Mouse (Mus musculus) CD4-positive naive resting alpha-beta T cell, adult 76 days (primary cell): ENCODE measurements around the gene Gm11555. TPM values are rescaled to one million over a fixed set of nuclear protein-coding genes. Genes with fewer than 3 reads are reported as not detected.

Experiments
- total RNA-seq: library from RNA; stranded (reverse); gene quantifications from one replicate; pipeline ENCODE4 v1.2.4, GENCODE M21; 2023

The Gm11555 gene
- total RNA-seq, result not detected

DNA sequence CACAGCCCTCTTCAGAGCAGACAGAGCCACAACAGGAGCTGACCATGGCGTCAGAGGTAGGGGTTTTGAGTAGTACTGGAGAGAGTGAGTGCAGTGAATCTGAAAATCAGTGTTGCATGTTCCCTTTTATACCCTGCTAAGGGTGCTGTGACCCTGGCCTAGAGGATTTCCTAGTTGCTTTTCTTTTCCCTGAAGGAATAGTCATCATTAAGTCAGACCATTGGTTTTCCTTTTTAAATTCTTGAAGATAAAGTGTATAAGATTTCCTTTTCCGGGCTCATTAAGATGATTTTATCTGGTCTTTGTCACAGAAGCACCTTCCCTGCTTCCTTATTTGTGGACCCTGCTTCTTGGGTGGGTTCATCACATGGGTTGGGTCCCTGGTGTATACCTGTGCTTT, at the start of gene Gm11555:
TSS of gene Gm11555 (minus strand) at position 101 of the 400 bp plus-strand sequence.

DNA sequence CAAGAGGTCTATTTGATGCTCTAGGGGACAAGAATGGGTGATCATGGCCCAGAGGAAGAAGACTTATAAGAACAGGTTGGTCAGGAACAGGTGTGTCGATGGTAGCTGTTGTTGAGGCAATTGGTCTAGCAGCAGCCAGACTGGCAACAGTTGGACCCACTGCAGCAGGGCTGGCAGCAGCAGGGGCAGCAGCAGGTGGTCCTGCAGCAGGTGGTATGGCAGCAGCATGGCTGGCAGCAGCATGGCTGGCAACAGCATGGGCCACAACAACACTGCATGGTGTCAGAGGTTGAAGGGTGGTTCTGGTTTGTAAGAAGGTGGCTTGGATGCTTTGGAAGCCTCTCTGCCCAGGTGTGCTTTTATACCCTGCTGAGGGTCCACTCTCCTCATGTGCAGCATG, 40.4 kb upstream of the Gm11555 start, which contains the start of gene Gm14190:
TSS of gene Gm14190 (minus strand) at position 278 of the 400 bp plus-strand sequence.

DNA sequence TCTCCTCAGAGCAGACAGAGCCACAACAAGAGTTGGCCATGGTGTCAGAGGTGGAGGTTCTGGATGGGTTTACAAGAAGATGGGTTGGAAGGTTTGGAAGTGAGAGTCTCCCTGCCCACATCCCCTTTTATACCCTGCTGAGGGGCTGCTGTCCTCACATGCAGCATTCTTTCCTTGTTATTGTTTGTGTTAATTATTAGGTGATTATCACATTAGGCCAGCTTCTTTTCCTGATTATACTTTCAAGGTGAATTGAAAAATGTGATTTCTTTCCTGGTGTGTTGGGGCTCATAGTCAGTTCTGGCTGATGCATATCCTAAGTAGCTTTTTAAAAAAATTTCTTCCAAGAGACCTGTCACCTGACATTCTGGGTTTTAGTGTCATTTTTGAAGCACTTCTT, 15.8 kb upstream of the Gm11555 start, which contains the start of gene Krtap4-6:
TSS of gene Krtap4-6 (minus strand) at position 101 of the 400 bp plus-strand sequence.

DNA sequence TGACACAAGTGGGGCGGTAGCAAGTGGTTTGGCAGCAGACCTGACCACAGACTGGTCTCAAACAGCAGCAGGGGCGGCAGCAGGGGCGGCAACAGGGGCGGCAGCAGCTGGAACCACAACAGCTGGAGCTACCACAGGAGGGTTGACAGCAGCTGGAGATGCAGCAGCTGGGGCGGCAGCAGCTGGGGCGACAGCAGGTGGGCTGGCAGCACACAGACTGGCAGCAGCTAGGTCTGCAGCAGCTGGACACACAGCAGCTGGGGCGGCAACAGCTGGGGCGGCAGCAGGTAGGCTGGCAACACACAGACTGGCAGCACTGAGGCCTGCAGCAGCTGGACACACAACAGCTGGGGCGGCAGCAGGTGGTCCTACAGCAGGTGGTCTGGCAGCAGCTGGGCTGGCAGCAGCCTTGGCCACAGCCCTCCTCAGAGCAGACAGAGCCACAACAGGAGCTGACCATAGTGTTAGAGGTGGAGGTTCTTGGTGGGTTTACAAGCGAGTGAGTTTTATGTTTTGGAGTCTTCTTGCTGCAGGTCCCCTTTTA, 8.5 kb upstream of the Gm11555 start, which contains the start of gene Gm11563:
TSS of gene Gm11563 (minus strand) at position 494 of the 544 bp plus-strand sequence.

DNA sequence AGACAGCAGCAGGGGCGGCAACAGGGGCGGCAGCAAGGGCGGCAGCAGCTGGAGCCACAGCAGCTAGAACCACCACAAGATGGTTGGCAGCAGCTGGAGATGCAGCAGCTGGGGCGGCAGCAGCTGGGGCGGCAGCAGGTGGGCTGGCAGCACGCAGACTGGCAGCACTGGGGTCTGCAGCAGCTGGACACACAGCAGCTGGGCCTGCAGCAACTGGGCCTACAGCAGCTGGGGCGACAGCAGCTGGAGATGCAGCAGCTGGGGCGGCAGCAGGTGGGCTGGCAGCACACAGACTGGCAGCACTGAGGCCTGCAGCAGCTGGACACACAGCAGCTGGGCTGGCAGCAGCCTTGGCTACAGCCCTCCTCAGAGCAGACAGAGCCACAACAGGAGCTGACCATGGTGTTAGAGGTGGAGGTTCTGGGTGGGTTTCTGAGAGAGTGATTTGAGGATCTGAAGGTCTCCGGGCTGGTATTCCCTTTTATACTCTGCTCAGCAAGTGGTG, 6.3 kb downstream of the Gm11555 start, which contains the start of gene Krtap4-7:
TSS of gene Krtap4-7 (minus strand) at position 455 of the 505 bp plus-strand sequence.

DNA sequence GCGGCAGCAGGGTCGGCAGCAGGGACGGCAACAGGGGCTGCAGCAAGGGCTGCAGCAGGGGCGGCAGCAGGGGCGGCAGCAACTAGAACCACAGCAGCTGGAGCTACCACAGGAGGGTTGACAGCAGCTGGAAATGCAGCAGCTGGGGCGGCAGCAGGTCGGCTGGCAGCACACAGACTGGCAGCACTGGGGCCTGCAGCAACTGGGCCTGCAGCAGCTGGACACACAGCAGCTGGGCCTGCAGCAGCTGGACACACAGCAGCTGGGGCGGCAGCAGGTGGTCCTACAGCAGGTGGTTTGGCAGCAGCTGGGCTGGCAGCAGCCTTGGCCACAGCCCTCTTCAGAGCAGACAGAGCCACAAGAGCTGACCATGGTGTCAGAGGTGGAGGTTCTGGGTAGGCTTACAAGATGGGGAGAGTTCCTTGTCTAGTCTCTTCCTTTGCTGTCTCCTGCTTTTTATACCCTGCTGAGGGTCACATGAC, 15.3 kb downstream of the Gm11555 start, which contains the start of gene Krtap4-2:
TSS of gene Krtap4-2 (minus strand) at position 432 of the 482 bp plus-strand sequence.

DNA sequence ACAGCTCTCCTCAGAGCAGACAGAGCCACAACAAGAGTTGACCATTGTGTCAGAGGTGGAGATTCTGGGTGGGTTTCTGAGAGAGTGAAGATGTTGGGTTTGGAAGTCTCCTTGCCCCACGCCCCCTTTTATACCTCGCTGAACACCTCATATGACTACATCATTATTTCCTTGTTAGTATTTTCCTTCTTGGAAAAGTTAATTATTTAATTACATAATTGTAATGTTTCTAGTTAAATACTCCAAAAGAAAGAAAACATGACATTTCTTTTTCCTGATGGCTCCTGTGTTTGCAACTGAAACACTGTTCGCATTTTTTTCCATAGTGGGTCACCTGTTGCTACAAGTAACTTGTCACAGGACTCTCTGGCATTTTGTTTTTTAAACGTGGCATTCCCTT, 21.9 kb downstream of the Gm11555 start, which contains the start of gene Krtap4-1:
TSS of gene Krtap4-1 (minus strand) at position 101 of the 400 bp plus-strand sequence.

DNA sequence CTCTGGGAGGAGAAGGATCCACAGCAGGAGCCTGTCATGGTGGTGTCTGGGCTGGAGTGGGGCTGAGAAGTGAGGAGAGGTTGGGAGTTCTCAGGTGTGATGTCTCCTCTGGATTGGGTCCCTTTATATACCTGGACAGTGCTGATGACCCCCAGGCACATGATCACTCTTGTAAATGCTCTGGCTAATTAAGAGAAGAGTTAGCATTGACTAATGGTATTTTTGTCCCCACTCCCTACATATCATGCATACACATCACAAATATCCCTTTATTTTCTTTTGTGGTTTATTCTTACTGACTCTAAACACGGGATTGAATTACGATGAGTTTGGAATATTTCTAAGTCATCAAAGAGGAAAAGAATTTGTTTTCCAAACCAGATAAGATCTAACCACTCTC, 29.7 kb downstream of the Gm11555 start, which contains the start of gene Gm11562:
TSS of gene Gm11562 (minus strand) at position 101 of the 400 bp plus-strand sequence.

DNA sequence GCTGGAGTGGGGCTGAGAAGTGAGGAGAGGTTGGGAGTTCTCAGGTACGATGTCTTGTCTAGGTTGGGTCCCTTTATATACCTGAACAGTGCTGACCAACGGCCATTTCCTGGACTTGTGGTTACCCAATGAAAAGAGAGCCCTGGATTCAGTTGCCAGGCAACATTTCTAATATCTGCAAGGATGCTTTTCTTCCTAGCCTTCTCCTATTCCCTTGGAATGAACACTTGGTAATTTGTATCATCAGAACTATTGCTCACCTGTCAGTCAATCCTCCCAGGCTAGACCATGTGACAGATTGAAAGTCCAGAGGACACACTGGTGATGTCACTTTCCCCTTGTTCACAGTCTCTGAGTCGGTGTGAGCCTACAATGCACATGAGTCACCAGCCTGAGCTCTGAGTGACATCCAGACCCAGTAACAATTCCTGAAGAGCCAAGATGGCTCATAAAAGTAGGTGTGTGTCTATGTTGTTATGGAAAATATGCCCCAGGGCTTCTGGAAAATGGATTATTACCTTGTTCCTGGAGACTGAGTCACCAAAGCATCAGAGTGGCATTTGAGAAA, 35.2 kb downstream of the Gm11555 start, which contains the start of gene Krtap2-4:
TSS of gene Krtap2-4 (minus strand) at position 51 of the 568 bp plus-strand sequence.

DNA sequence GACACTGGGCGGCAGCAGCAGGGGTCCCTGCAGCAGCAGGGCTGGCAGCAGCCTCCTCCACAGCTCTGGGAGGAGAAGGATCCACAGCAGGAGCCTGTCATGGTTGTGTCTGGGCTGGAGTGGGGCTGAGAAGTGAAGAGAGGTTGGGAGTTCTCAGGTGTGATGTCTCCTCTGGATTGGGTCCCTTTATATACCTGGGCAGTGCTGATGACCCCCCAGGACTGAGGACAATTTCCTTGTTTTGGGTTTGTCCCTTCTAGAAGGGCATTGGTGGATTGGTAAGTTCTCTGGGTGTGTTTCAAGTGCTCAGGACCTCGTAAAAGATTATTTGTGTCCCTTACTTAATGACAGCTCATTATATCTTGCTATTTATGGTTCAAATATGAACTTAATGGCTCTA, 39.9 kb downstream of the Gm11555 start, which contains the start of gene Gm11937:
TSS of gene Gm11937 (minus strand) at position 101 of the 400 bp plus-strand sequence.

DNA sequence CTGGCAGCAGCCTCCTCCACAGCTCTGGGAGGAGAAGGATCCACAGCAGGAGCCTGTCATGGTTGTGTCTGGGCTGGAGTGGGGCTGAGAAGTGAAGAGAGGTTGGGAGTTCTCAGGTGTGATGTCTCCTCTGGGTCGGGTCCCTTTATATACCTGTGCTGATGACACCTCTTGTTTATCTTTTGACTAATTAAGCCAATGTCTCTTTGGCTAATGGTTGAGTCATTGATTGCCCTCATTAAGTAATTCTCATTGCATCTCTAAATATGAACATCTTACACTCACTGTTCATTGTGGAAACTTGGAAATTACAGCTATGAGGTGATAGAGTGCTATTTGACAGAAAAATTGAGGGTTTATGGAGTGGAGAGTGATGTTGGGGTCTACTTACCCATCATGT, 46.8 kb downstream of the Gm11555 start, which contains the start of gene Gm11938:
TSS of gene Gm11938 (minus strand) at position 101 of the 400 bp plus-strand sequence.

Other genes starting within 250 kb of the Gm11555 start
- gene Krt12, start 228.0 kb downstream of the Gm11555 start, total RNA-seq, result not detected
- not detected for gene Krt20, start 212.1 kb downstream of the Gm11555 start, total RNA-seq
- gene Krt23, start 157.1 kb downstream of the Gm11555 start, total RNA-seq, result not detected
- not detected for gene Krt39, start 128.9 kb downstream of the Gm11555 start, total RNA-seq
- gene Krt40, start 107.1 kb downstream of the Gm11555 start, total RNA-seq, result not detected
- not detected for gene Krtap3-3, start 99.4 kb downstream of the Gm11555 start, total RNA-seq
- gene Krtap3-2, start 93.4 kb downstream of the Gm11555 start, total RNA-seq, result not detected
- not detected for gene Gm11939, start 90.8 kb downstream of the Gm11555 start, total RNA-seq
- not detected for gene Krtap3-1, start 83.6 kb downstream of the Gm11555 start, total RNA-seq
- gene Krtap1-5, start 69.2 kb downstream of the Gm11555 start, total RNA-seq, result not detected
- not detected for gene Krtap1-4, start 66.6 kb downstream of the Gm11555 start, total RNA-seq
- gene Krtap1-3, start 58.9 kb downstream of the Gm11555 start, total RNA-seq, result not detected
- not detected for gene Krtap9-3, start 52.1 kb downstream of the Gm11555 start, total RNA-seq
- gene Gm11938, start 46.9 kb downstream of the Gm11555 start, total RNA-seq, result not detected
- gene Gm11937, start 40.0 kb downstream of the Gm11555 start, total RNA-seq, result not detected
- gene Krtap2-4, start 35.4 kb downstream of the Gm11555 start, total RNA-seq, result not detected
- not detected for gene Gm11562, start 29.8 kb downstream of the Gm11555 start, total RNA-seq
- not detected for gene Krtap4-1, start 22.0 kb downstream of the Gm11555 start, total RNA-seq
- not detected for gene Krtap4-2, start 15.2 kb downstream of the Gm11555 start, total RNA-seq
- gene Krtap4-7, start 6.1 kb downstream of the Gm11555 start, total RNA-seq, result not detected
- not detected for gene Gm11563, start 8.7 kb upstream of the Gm11555 start, total RNA-seq
- not detected for gene Krtap4-6, start 15.7 kb upstream of the Gm11555 start, total RNA-seq
- not detected for gene Gm14190, start 40.5 kb upstream of the Gm11555 start, total RNA-seq
- gene Gm14180, start 84.1 kb upstream of the Gm11555 start, total RNA-seq, result not detected
- not detected for gene Gm11595, start 122.7 kb upstream of the Gm11555 start, total RNA-seq
- gene Krtap4-8, start 130.5 kb upstream of the Gm11555 start, total RNA-seq, result not detected
- gene Krtap4-9, start 135.0 kb upstream of the Gm11555 start, total RNA-seq, result not detected
- not detected for gene Gm11596, start 143.2 kb upstream of the Gm11555 start, total RNA-seq
- gene Gm11569, start 148.7 kb upstream of the Gm11555 start, total RNA-seq, result not detected
- not detected for gene Gm11554, start 154.2 kb upstream of the Gm11555 start, total RNA-seq
- not detected for gene Krtap4-13, start 159.7 kb upstream of the Gm11555 start, total RNA-seq
- gene Gm11564, start 165.4 kb upstream of the Gm11555 start, total RNA-seq, result not detected
- not detected for gene 2300003K06Rik, start 187.8 kb upstream of the Gm11555 start, total RNA-seq
- gene Krtap4-16, start 201.4 kb upstream of the Gm11555 start, total RNA-seq, result not detected
- gene Gm11568, start 207.7 kb upstream of the Gm11555 start, total RNA-seq, result not detected
- gene Gm11559, start 214.2 kb upstream of the Gm11555 start, total RNA-seq, result not detected
- gene Krtap9-1, start 223.2 kb upstream of the Gm11555 start, total RNA-seq, result not detected
- gene Gm11567, start 229.0 kb upstream of the Gm11555 start, total RNA-seq, result not detected